ENCODE assay signal across 17 mouse cellular contexts in the genomic region with DNA sequence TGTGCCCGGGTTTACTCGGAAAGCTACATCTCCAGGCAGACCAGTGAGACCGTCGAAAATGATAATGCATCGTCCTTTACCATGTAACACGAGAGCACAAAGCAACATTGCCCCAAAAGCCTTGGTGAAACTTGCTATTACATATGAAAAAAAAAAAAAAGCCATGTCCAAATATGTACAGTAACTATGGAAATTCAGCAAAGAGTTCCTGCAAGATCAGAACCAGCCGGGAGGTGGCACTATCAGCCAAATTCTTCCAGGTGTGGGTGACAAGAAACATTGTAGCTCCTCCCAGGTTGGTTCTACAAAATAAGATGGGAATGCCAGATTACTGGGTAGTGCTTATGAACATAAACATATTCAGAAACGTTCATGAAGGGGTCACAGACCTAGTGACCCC. TPM values are rescaled to one million over a fixed set of nuclear protein-coding genes. Genes with fewer than 3 reads are reported as not detected.
DNase-seq lines count a peak whose midpoint lies in the region; ATAC-seq and TF ChIP-seq lines count a peak whose summit lies in the region.
"Had no signal": no experiment of that assay in that cellular context is flagged by ENCODE, and none has a peak within 500 bp of the region (broad histone marks: within the 10 kb centered on the region; RNA-seq: fewer than 3 reads in every experiment).

No protein-coding gene starts in this region.

- peak; percentile 20; the same call in 1 of the 2 replicates for TF ChIP-seq CTCF in hindbrain, postnatal 0 days (IDR thresholded peaks at IDR 0.05; ENCODE audit: low read depth)
- TF ChIP-seq CTCF in liver, postnatal 0 days (IDR thresholded peaks at IDR 0.05; ENCODE audit: low read depth): peak; percentile 44
- TF ChIP-seq CTCF in E14TG2a.4 (conservative IDR thresholded peaks at IDR 0.05; ENCODE audit: low read length): peak; percentile 29

- H3K36me3 ChIP-seq in hindbrain, postnatal 0 days (ENCODE audit: insufficient read depth, low read length): no peaks in the 10 kb centered on the region
- no peaks in the 10 kb centered on the region for H3K36me3 ChIP-seq in hindbrain, embryonic 14.5 days (replicated peaks; ENCODE audit: control insufficient read depth, insufficient read depth)
- H3K36me3 ChIP-seq in liver, postnatal 0 days (replicated peaks; ENCODE audit: insufficient read depth, low read length): no peaks in the 10 kb centered on the region
- no peaks in the 10 kb centered on the region for H3K36me3 ChIP-seq in liver, embryonic 12.5 days
- H3K36me3 ChIP-seq in E14TG2a.4 (ENCODE audit: insufficient read depth, low read length): no peaks in the 10 kb centered on the region
- H3K36me3 ChIP-seq: embryonic facial prominence, embryonic 12.5 days; forebrain, embryonic 12.5 days; limb, embryonic 13.5 days had no signal

- H3K4me3 ChIP-seq in hindbrain, postnatal 0 days (ENCODE audit: low read length): no peak overlapping the region
- no peak overlapping the region for H3K4me3 ChIP-seq in hindbrain, embryonic 14.5 days (replicated peaks; ENCODE audit: low read length)
- H3K4me3 ChIP-seq in liver, postnatal 0 days (ENCODE audit: low read depth, low read length): no peak overlapping the region
- no peak overlapping the region for H3K4me3 ChIP-seq in liver, embryonic 12.5 days
- H3K4me3 ChIP-seq in E14TG2a.4 (replicated peaks; ENCODE audit: low read length): no peak overlapping the region
- H3K4me3 ChIP-seq: embryonic facial prominence, embryonic 12.5 days; forebrain, embryonic 12.5 days; limb, embryonic 13.5 days; megakaryocyte, embryonic 14.5 days had no signal

- H3K27me3 ChIP-seq in hindbrain, postnatal 0 days (ENCODE audit: insufficient read depth, low read length): no peaks in the 10 kb centered on the region
- H3K27me3 ChIP-seq in hindbrain, embryonic 14.5 days (ENCODE audit: control insufficient read depth, insufficient read depth, low read length): no peaks in the 10 kb centered on the region
- no peaks in the 10 kb centered on the region for H3K27me3 ChIP-seq in liver, postnatal 0 days (ENCODE audit: insufficient read depth, low read length)
- H3K27me3 ChIP-seq in liver, embryonic 12.5 days (replicated peaks): peaks cover 14% of the 10 kb centered on the region
- H3K27me3 ChIP-seq in E14TG2a.4 (ENCODE audit: insufficient read depth, low read length): peaks cover 28% of the 10 kb centered on the region
- H3K27me3 ChIP-seq: embryonic facial prominence, embryonic 12.5 days; forebrain, embryonic 12.5 days had no signal

- no peaks in the 10 kb centered on the region for H3K9me3 ChIP-seq in hindbrain, postnatal 0 days (ENCODE audit: low read length)
- H3K9me3 ChIP-seq in hindbrain, embryonic 14.5 days (ENCODE audit: control insufficient read depth, low read length): no peaks in the 10 kb centered on the region
- H3K9me3 ChIP-seq in liver, postnatal 0 days (ENCODE audit: low read length): no peaks in the 10 kb centered on the region
- no peaks in the 10 kb centered on the region for H3K9me3 ChIP-seq in liver, embryonic 12.5 days (replicated peaks)
- H3K9me3 ChIP-seq in E14TG2a.4 (ENCODE audit: low read length): no peaks in the 10 kb centered on the region
- H3K9me3 ChIP-seq: embryonic facial prominence, embryonic 12.5 days; forebrain, embryonic 12.5 days; limb, embryonic 13.5 days; megakaryocyte, embryonic 14.5 days had no signal

- H3K4me1 ChIP-seq in hindbrain, postnatal 0 days (ENCODE audit: insufficient read depth, low read length): no peaks in the 10 kb centered on the region
- no peaks in the 10 kb centered on the region for H3K4me1 ChIP-seq in hindbrain, embryonic 14.5 days (replicated peaks; ENCODE audit: control insufficient read depth, insufficient read depth, low read length)
- H3K4me1 ChIP-seq in liver, postnatal 0 days (ENCODE audit: insufficient read depth): no peaks in the 10 kb centered on the region
- H3K4me1 ChIP-seq in liver, embryonic 12.5 days: no peaks in the 10 kb centered on the region
- no peaks in the 10 kb centered on the region; the same call in 1 of the 2 replicates for H3K4me1 ChIP-seq in E14TG2a.4 (replicated peaks; ENCODE audit: low read depth, low read length)
- H3K4me1 ChIP-seq: embryonic facial prominence, embryonic 12.5 days; forebrain, embryonic 12.5 days; limb, embryonic 13.5 days had no signal

- WGBS in hindbrain, postnatal 0 days: 74% methylated on average over 8 of the region's 8 CpGs
- 77% methylated on average over 8 of the region's 8 CpGs for WGBS in hindbrain, embryonic 14.5 days
- 71% methylated on average over 8 of the region's 8 CpGs for WGBS in liver, postnatal 0 days (ENCODE audit: insufficient replicate concordance)
- 58% methylated on average over 8 of the region's 8 CpGs for WGBS in liver, embryonic 12.5 days (ENCODE audit: insufficient replicate concordance)

- H3K9ac ChIP-seq in hindbrain, postnatal 0 days (replicated peaks; ENCODE audit: low read length): no peak overlapping the region
- no peak overlapping the region for H3K9ac ChIP-seq in hindbrain, embryonic 14.5 days
- H3K9ac ChIP-seq in liver, postnatal 0 days (replicated peaks): no peak overlapping the region
- H3K9ac ChIP-seq in liver, embryonic 12.5 days: no peak overlapping the region
- H3K9ac ChIP-seq: embryonic facial prominence, embryonic 12.5 days; forebrain, embryonic 12.5 days; limb, embryonic 13.5 days had no signal

- DNase-seq in hindbrain, postnatal 0 days (ENCODE audit: low spot score): no peak
- DNase-seq in hindbrain, embryonic 14.5 days (ENCODE audit: low spot score): no peak
- DNase-seq in liver, postnatal 0 days: peak; percentile 42
- peak; percentile 10 for DNase-seq in fibroblast of lung, adult 2 months (ENCODE audit: low read depth)
- no peak for DNase-seq in cerebellum, adult 9-11 months
- no peak for DNase-seq in adrenal gland, postnatal 4 days (ENCODE audit: low spot score in 2 of 2)
- DNase-seq: adrenal gland, postnatal 10 days; cerebellum, postnatal 14 days; heart, adult 18-20 months; thymus, adult 2 months had no signal

- no peak for TF ChIP-seq EP300 in liver, postnatal 0 days (IDR thresholded peaks at IDR 0.05; ENCODE audit: low read depth)

- no peak overlapping the region for H3K27ac ChIP-seq in hindbrain, postnatal 0 days
- no peak overlapping the region for H3K27ac ChIP-seq in hindbrain, embryonic 14.5 days
- H3K27ac ChIP-seq in liver, postnatal 0 days (ENCODE audit: low read depth): no peak overlapping the region
- H3K27ac ChIP-seq in liver, embryonic 12.5 days: no peak overlapping the region
- H3K27ac ChIP-seq: embryonic facial prominence, embryonic 12.5 days; forebrain, embryonic 12.5 days; limb, embryonic 13.5 days had no signal

- no peak for ATAC-seq in hindbrain, postnatal 0 days
- ATAC-seq in hindbrain, embryonic 14.5 days (ENCODE audit: low FRiP score): no peak
- ATAC-seq in liver, postnatal 0 days: no peak
- ATAC-seq in liver, embryonic 12.5 days: no peak

- H3K4me2 ChIP-seq in hindbrain, postnatal 0 days (ENCODE audit: low read depth, low read length): no peak overlapping the region
- no peak overlapping the region for H3K4me2 ChIP-seq in hindbrain, embryonic 14.5 days (replicated peaks)
- H3K4me2 ChIP-seq in liver, postnatal 0 days (ENCODE audit: low read depth, low read length): no peak overlapping the region
- no peak overlapping the region for H3K4me2 ChIP-seq in liver, embryonic 12.5 days
- H3K4me2 ChIP-seq: embryonic facial prominence, embryonic 12.5 days; forebrain, embryonic 12.5 days; limb, embryonic 13.5 days had no signal

RNA-seq across cellular contexts. Expression of gene Ccr6, which starts 21.1 kb away (rescaled TPM):
- total RNA-seq in hindbrain, postnatal 0 days (2014; rRNA removed): not detected in 2 replicates
- not detected in 2 replicates for polyA plus RNA-seq in hindbrain, postnatal 0 days (2015; fragmentation: Nextera tagmentation; extraction: Ambion mirVana)
- polyA plus RNA-seq in hindbrain, embryonic 14.5 days (2014; fragmentation: Nextera tagmentation; extraction: Ambion mirVana): not detected in 2 replicates
- polyA plus RNA-seq in liver, postnatal 0 days (2015; fragmentation: Nextera tagmentation; extraction: Ambion mirVana): 0.45 and 1.1 TPM in 2 replicates
- 0.22 TPM in 1 of 2 replicates, not detected in the other for polyA plus RNA-seq in liver, embryonic 12.5 days (2016; fragmentation: Nextera tagmentation; extraction: Ambion mirVana)
- not detected for total RNA-seq in adrenal gland, postnatal 4 days (2021)
- total RNA-seq: heart, postnatal 25 days had no signal
- polyA plus RNA-seq: embryonic facial prominence, embryonic 12.5 days; forebrain, embryonic 12.5 days; limb, embryonic 13.5 days had no signal

RNA-seq across cellular contexts. Expression of gene Mpc1, which starts 25.7 kb away (rescaled TPM):
- 485 and 522 TPM in 2 replicates for total RNA-seq in hindbrain, postnatal 0 days (2014; rRNA removed)
- 608 and 645 TPM in 2 replicates for polyA plus RNA-seq in hindbrain, postnatal 0 days (2015; fragmentation: Nextera tagmentation; extraction: Ambion mirVana)
- polyA plus RNA-seq in hindbrain, embryonic 14.5 days (2014; fragmentation: Nextera tagmentation; extraction: Ambion mirVana): 380 and 389 TPM in 2 replicates
- 1,393 and 1,436 TPM in 2 replicates for polyA plus RNA-seq in liver, postnatal 0 days (2015; fragmentation: Nextera tagmentation; extraction: Ambion mirVana)
- 102 and 104 TPM in 2 replicates for polyA plus RNA-seq in liver, embryonic 12.5 days (2016; fragmentation: Nextera tagmentation; extraction: Ambion mirVana)
- total RNA-seq in adrenal gland, postnatal 4 days (2021): 100 to 1,000 TPM in 1 of 2 experiments, 10 to 100 TPM in 1; 97.6 to 134 TPM

RNA-seq across cellular contexts. Expression of gene Sft2d1, which starts 53.9 kb away (rescaled TPM):
- 74.5 and 98.7 TPM in 2 replicates for total RNA-seq in hindbrain, postnatal 0 days (2014; rRNA removed)
- 171 and 172 TPM in 2 replicates for polyA plus RNA-seq in hindbrain, postnatal 0 days (2015; fragmentation: Nextera tagmentation; extraction: Ambion mirVana)
- polyA plus RNA-seq in hindbrain, embryonic 14.5 days (2014; fragmentation: Nextera tagmentation; extraction: Ambion mirVana): 152 and 175 TPM in 2 replicates
- polyA plus RNA-seq in liver, postnatal 0 days (2015; fragmentation: Nextera tagmentation; extraction: Ambion mirVana): 67.6 and 67.7 TPM in 2 replicates
- polyA plus RNA-seq in liver, embryonic 12.5 days (2016; fragmentation: Nextera tagmentation; extraction: Ambion mirVana): 64.0 and 64.8 TPM in 2 replicates
- total RNA-seq in adrenal gland, postnatal 4 days (2021): 10 to 100 TPM; 47.7 to 49.2 TPM

Comparison
In these comparisons a context has a peak if more than half of its experiments do, and no peak if none do; other contexts are left out.
1. DNase-seq: peak in liver, postnatal 0 days (single experiment) and fibroblast of lung, adult 2 months (single experiment); none in hindbrain, postnatal 0 days (single experiment), hindbrain, embryonic 14.5 days (single experiment), cerebellum, adult 9-11 months (single experiment) and adrenal gland, postnatal 4 days (0 of 2).
2. Peak in every context shown above with its lines, with median percentiles within 50 percentile points of each other: CTCF ChIP-seq.